Mouse (Mus musculus) megakaryocyte, embryonic 14.5 days (primary cell): Measurements from ENCODE around the gene Zfp933.
"Not testable (repeated sequence)": the region's sequence is repeated elsewhere in the genome, so short reads cannot be mapped to it uniquely, and the experiment has no call there.

ENCODE experiments used
- FLI1 ChIP-seq: IDR thresholded peaks from 2 replicates; pipeline ENCODE4 v1.6.1; 2012; ENCODE audit warnings: low read length, inconsistent platforms, mixed read lengths
- GATA1 ChIP-seq: IDR thresholded peaks from 3 replicates; pipeline ENCODE4 v1.6.1; 2012; ENCODE audit warnings: mixed read lengths, low read length, inconsistent platforms, borderline replicate concordance

DNA sequence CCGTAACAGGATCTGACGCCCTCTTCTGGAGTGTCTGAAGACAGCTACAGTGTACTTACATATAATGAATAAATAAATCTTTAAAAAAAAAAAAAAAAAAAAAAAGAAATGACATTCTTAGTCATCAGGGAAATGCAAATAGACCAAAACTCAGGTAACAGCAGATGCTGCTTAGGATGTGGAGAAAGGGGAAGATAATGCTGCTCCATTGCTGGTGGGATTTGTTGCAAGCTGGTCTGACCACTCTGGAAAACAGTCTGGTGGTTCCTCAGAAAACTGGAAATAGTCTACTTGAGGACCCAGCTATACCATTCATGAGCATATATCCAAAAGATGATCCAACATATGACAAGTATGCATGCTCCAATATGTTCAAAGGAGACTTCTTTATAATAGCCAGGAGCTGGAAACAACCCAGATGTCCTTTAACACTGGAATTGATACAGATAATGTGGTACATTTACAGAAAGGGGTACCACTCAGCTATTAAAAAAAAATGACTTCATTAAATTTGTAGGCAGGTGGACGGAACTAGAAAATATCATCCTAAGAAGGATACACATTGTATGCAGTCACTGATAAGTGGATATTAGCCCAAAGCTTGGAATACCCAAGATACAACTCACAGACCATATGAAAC lies 54.0 kb downstream of the Zfp933 start:
- not testable (repeated sequence) for TF ChIP-seq GATA1, FLI1
